Mouse (Mus musculus) Patski (cell line): ENCODE measurements around the gene Gp5. TPM values are rescaled to one million over a fixed set of nuclear protein-coding genes. Genes with fewer than 3 reads are reported as not detected.

Source experiments
- ATAC-seq: fragments of 100-300 bp; one replicate; pipeline ENCODE4 v1.8.0; 2021
- CTCF ChIA-PET: fragments of 350-600 bp; sonication (Branson Sonifier 250); formaldehyde crosslinking; loops from one replicate; lab custom pipeline; 2022; ENCODE audit warnings: inconsistent platforms; lab: Charles Lee
- POLR2A ChIA-PET: fragments of 350-600 bp; sonication (Branson Sonifier 250); formaldehyde crosslinking; loops from one replicate; lab custom pipeline; 2022; ENCODE audit warnings: antibody characterized with exemption, inconsistent platforms; lab: Charles Lee
- DNase-seq: peaks from one replicate; pipeline ENCODE4 v3.0.0-alpha.2; 2011; ENCODE audit warnings: low read depth, low spot score
- H3K27me3 ChIP-seq: fragments of 371-371 bp; one replicate; pipeline ENCODE4 v1.5.1; 2021
- CTCF ChIP-seq: fragments of 100-300 bp; IDR thresholded peaks from one replicate; pipeline ENCODE4 v1.5.1; 2021
- in situ Hi-C: fragments of 300-500 bp; cut with MboI; formaldehyde crosslinking; loops from 3 replicates; pipeline ENCODE4 v1.11.1; 2018; ENCODE audit warnings: low pct_unique_long_range_greater_than_20kb, mixed read lengths
- polyA plus RNA-seq: library from polyadenylated mRNA; unstranded; gene quantifications from one replicate; pipeline ENCODE4 v1.2.3, GENCODE M21; 2021

The Gp5 gene
- polyA plus RNA-seq, 1 experiment from 2014 or later, result 0.10 TPM

DNA sequence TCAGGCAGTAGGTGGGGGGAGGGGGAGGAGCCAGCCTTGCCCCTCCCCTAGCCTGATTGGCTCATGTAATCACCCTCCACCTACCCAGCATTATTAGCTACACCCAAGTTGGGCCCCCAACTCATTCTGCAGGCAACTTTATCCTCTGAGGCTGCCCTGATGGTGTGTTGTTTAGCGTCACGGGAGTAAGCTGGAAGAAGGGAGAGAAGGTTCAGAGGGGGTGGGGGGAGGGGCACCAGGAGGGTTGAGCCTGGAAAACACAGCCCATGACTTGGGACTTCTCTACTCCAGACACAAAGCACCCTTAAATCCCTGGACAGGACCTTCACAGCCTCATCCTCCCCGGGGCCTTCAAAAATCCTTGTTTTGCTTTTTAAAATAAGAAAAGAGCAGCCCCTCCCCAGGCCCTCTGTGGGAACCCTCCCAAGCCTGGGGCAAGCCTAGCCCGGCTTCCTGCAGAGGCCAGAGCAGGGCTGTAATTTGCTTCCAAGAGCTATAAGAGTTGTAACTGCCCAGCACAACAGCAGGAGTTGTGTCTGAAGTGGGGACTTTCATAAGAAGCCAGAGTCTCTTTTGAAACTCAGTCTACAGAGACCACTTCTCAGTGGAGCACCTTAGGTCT lies 29.8 kb downstream of the Gp5 start:
- CTCF ChIA-PET, result interaction anchor here (1.2 kb wide), 1 partner anchor 9 kb away, joined by 3 read pairs; no protein-coding TSS in a partner anchor
- peaks cover 11% of the 10 kb centered on the region for H3K27me3 ChIP-seq
- TF ChIP-seq CTCF, result no peak
- DNase-seq, result no peak
- POLR2A ChIA-PET, result no interaction called here
- no peak for ATAC-seq
- in situ Hi-C loops, result no loop called here

DNA sequence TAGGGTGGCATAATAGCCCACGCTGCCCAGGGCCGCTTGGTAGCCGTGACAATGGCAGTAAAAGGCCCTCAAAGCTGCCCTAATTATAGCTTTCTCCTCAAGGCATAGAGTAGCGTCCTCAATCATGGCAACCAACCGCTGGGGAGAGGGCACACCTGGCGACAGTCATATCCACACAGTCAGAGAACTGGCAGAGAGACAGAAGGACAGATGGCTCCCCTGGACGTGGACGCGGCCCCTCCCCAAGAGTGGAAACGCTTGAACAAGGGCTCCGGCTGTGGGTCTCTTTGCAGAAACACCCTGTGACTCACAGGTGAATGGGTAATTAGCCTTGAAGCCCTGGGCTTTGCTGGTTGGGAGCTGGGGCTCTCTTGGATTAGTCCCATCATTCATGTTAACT lies 32.2 kb downstream of the Gp5 start:
- POLR2A ChIA-PET, result no interaction called here
- DNase-seq (no peak), ATAC-seq (no peak)
- peaks cover 11% of the 10 kb centered on the region for H3K27me3 ChIP-seq
- TF ChIP-seq CTCF, result no peak
- CTCF ChIA-PET, result no interaction called here
- in situ Hi-C loops, result no loop called here

DNA sequence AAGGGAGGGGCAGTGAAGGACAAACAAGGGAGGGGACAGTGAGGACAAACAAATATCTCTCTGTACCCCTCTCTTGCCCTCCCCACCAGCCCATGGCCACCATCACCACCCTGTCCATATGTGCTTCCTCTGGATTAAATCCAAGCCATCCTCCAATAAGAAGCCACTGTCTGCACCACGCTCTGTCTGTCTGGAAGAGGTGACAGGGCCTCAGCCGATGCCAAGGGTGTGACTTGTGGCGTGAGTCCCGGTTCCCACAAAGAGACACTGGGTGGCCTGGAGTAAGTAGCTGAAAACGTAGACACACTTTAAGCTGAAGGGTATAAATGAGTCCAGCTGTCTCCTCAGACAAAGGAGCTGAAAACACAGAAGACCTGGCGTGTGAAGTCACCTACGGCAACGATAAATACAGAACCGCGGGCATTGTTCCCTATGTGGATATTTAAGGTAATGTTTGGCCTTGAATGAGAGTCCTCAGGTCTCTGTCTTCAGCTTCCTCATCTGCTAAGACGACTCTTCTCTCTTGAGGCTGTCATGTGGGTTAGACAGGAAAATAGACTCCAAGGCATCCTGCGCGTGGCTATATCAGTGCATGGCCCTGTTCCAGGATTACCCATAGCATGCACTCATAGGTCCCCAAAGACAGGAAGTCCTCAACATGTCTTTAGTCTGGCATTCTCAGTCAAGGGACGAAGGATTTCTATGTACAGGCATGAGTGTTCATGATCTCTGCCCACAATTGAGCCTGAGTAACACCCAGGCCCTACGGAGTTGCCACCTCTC lies 34.8 kb downstream of the Gp5 start:
- DNase-seq (no peak), ATAC-seq (no peak)
- CTCF ChIA-PET, result interaction anchor here (1.3 to 1.4 kb wide), 2 partner anchors 25 to 38 kb away, joined by 3 read pairs; no protein-coding TSS in a partner anchor
- in situ Hi-C loops, result no loop called here
- POLR2A ChIA-PET, result no interaction called here
- no peaks in the 10 kb centered on the region for H3K27me3 ChIP-seq
- TF ChIP-seq CTCF, result no peak

DNA sequence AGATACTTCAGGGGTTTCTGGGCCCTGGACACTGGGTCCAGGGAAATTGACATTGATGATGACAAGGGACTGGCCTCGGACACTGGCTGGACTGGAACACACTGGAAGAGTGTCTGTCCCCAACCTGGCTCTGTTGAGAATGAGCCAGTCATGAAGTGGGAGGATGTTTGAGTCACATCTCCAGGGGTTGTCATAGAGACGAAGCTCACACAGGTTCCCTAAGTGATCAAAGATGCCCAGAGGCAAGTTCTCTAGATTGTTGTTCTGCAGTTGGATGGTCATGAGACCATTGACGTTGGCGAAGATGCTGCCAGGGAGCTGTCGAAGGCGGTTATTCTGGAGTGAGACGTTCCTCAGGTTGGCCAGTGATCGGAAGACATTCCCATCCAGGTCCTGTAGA lies 37.5 kb downstream of the Gp5 start:
- POLR2A ChIA-PET, result interaction anchor here (0.5 kb wide), 1 partner anchor 317 kb away, joined by 5 read pairs; no protein-coding TSS in a partner anchor

DNA sequence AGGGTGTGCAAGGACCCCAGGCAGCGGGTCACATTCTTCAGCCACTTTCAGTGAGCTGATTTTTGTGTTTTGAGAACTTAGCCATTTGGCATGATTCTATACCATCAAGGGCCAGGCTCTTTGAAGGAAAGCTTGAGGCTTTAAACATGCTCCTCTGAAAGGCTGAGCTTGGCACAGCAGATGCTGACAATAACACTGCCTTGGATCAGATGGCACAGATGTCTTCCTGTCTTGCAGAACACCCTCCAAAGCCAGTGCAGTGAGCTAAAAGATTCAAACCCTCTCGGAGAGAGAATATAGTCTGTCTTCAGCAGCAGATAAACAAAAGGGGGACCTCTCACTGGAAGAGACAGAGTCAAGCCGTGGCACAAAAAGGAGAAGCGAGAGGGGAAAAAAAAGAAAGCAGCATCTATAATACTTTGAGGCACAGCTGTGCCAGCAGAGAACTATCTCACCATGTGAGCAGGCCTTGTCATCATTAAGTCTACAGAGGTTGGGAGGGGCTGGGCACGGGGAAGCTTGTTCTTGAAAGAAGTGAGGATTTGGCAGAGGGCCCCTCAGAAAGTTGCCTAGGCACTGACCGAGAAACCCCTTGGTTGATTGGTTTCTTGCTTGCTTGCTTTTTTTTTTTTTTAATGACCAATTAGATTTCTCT lies 38.5 kb downstream of the Gp5 start:
- TF ChIP-seq CTCF, result no peak
- no peak for ATAC-seq
- CTCF ChIA-PET, result interaction anchor here (0.9 to 2.5 kb wide), 5 partner anchors 9 to 40 kb away, joined by 3 to 7 read pairs (median 4); no protein-coding TSS in a partner anchor
- in situ Hi-C loops, result loop anchor here (25.0 kb wide), 1 partner anchor 790 kb away; no protein-coding TSS in a partner anchor
- no peaks in the 10 kb centered on the region for H3K27me3 ChIP-seq
- POLR2A ChIA-PET, result interaction anchor here (0.5 to 1.1 kb wide), 2 partner anchors 254 to 318 kb away, joined by 3 to 5 read pairs; no protein-coding TSS in a partner anchor
- DNase-seq, result no peak

More for the DNA sequence above, 37.5 kb downstream of the Gp5 start:
- ATAC-seq, result no peak
- CTCF ChIA-PET, result interaction anchor here (2.5 kb wide), 1 partner anchor 10 kb away, joined by 7 read pairs; no protein-coding TSS in a partner anchor
- no peak for DNase-seq
- no peaks in the 10 kb centered on the region for H3K27me3 ChIP-seq
- TF ChIP-seq CTCF, result no peak
- in situ Hi-C loops, result loop anchor here (25.0 kb wide), 1 partner anchor 789 kb away; no protein-coding TSS in a partner anchor

DNA sequence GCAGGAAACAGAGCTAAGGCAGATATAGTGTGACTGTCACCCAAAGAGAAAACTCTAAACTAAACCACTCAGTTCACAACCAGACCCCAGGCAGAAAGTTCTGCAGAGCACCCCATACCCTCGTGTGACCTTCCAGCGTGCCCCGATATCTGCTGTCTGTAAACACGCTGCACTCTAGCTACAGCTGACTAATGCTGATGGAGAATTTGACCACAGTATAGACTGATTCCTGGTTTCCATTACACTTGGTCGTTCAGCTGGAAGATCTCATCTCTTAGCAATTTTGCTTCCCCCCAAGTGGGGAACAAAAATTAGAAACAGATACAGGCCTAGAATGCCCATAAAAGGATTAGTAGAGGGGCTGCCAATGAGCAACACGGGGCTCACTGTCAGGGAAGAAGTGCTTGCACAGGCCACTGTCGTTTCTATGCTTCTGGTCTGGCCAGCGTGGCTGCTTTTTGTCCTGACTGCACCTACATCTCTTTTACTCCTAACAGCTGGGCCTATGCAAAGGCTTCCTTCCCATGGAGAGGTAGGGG lies 39.3 kb downstream of the Gp5 start:
- no peak for TF ChIP-seq CTCF
- ChIA-PET CTCF (interaction anchor here (1.2 to 1.4 kb wide), 6 partner anchors 10 to 37 kb away, joined by 3 to 6 read pairs (median 4); no protein-coding TSS in a partner anchor), POLR2A (interaction anchor here (1.1 kb wide), 1 partner anchor 253 kb away, joined by 3 read pairs; no protein-coding TSS in a partner anchor)
- DNase-seq (no peak), ATAC-seq (no peak)
- in situ Hi-C loops, result loop anchor here (25.0 kb wide), 1 partner anchor 791 kb away; no protein-coding TSS in a partner anchor
- H3K27me3 ChIP-seq, result no peaks in the 10 kb centered on the region

DNA sequence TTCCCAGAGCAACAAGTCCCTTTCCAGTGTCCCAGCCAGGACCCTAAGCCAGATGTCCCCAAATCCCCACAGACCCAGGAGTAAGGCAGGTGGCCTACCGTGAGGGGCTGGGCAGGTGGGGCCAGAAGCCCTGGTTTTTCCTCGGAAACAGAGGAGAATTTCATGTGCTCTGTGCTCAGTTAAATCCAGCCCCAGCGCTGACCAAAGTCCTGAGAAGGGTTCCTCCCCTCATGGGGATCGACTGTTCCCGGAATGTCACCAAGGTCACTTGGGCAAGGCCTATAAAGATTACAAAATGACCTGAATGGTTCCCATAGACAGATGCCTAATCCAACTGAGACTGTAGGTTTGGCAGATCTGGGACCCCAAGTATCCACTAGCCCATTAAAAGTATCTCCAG lies 43.2 kb downstream of the Gp5 start, which contains the start of gene Cpn2:
Gene Cpn2, minus strand, starts transcription at position 141 of the 400 bp plus-strand sequence.
- in situ Hi-C loops, result loop anchor here (25.0 kb wide), 1 partner anchor 795 kb away; no protein-coding TSS in a partner anchor
- TF ChIP-seq CTCF, result no peak
- ATAC-seq (no peak), DNase-seq (no peak)
- no peaks in the 10 kb centered on the region for H3K27me3 ChIP-seq
- CTCF ChIA-PET, result no interaction called here
- POLR2A ChIA-PET, result no interaction called here

DNA sequence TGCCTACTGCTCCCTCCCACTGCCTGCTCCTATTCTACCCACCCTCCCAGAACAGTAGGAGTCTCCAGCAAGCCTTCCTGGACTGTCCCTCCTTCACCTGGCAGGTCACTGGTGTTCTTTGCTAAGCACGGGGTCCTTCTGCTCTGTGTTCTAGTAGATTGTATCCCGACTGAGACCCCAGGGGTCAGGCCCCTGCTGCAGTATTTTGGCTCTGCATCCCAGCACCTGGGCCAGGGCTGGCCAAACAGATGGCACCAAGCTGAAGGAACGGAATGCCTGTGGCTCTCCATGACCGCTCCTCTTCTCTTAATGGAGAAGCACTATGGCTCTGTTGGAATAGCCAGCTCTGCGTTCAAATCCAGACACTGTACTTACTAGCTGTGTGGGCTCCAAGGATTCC lies 44.0 kb downstream of the Gp5 start:
- no peak for DNase-seq
- H3K27me3 ChIP-seq, result no peaks in the 10 kb centered on the region
- in situ Hi-C loops, result loop anchor here (25.0 kb wide), 1 partner anchor 796 kb away; no protein-coding TSS in a partner anchor
- ATAC-seq, result no peak
- POLR2A ChIA-PET, result interaction anchor here (1.3 kb wide), 1 partner anchor 10 kb away, joined by 6 read pairs; no protein-coding TSS in a partner anchor
- CTCF ChIA-PET, result no interaction called here
- TF ChIP-seq CTCF, result no peak

DNA sequence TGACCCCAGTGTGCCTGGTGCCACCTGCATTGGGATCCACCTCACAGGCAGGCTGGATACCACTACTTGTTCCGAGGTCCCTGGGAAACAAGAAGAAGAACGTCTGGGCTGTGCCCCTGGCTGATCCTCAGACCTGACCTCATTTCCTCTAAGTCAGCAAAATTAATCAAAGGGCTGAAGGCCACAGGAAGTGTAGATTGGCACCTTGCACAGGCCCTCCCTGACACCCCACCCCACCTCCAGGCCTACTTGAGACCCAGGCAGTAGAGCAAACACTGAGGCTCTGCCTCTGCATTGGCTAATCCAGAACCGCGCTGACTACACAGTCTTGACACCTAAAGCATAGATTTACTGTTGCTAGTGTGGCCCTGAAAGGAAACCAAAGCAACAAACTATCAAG lies 45.0 kb downstream of the Gp5 start:
- ChIA-PET POLR2A (no interaction called here), CTCF (no interaction called here)
- ATAC-seq (no peak), DNase-seq (no peak)
- H3K27me3 ChIP-seq, result no peaks in the 10 kb centered on the region
- TF ChIP-seq CTCF, result no peak
- in situ Hi-C loops, result loop anchor here (25.0 kb wide), 1 partner anchor 797 kb away; no protein-coding TSS in a partner anchor
